Mouse (Mus musculus) heart, embryonic 15.5 days (tissue): ENCODE measurements around the gene Otub1. TPM values are rescaled to one million over a fixed set of nuclear protein-coding genes. Genes with fewer than 3 reads are reported as not detected.

Source experiments
- ATAC-seq: fragments of 200-750 bp; cut with Nextera tagmentation; replicated peaks from 2 replicates; pipeline ENCODE4 v1.8.0; 2017; ENCODE audit warnings: low read depth, moderate TSS enrichment; ENCODE audit not compliant: insufficient number of reproducible peaks, insufficient read depth, low FRiP score
- H3K27ac ChIP-seq: fragments of 300-500 bp; sonication (generic); 2 replicates; pipeline ENCODE4 v1.5.1; 2015; ENCODE audit warnings: mild to moderate bottlenecking, inconsistent platforms
- H3K27me3 ChIP-seq: fragments of 300-500 bp; sonication (generic); 2 replicates; pipeline ENCODE4 v1.6.1; 2015; ENCODE audit warnings: inconsistent platforms
- H3K36me3 ChIP-seq: fragments of 300-500 bp; sonication (generic); 2 replicates; pipeline ENCODE4 v1.6.1; 2015; ENCODE audit warnings: mild to moderate bottlenecking, inconsistent platforms
- H3K4me1 ChIP-seq: fragments of 300-500 bp; sonication (generic); replicated peaks from 2 replicates; pipeline ENCODE4 v1.6.1; 2015; ENCODE audit warnings: inconsistent platforms
- H3K4me2 ChIP-seq: fragments of 300-500 bp; sonication (generic); 2 replicates; pipeline ENCODE4 v1.6.1; 2015; ENCODE audit warnings: inconsistent platforms, mild to moderate bottlenecking, moderate library complexity
- H3K4me3 ChIP-seq: fragments of 300-500 bp; sonication (generic); 2 replicates; pipeline ENCODE4 v1.5.1; 2015; ENCODE audit warnings: mild to moderate bottlenecking, inconsistent platforms
- H3K9ac ChIP-seq: fragments of 300-500 bp; sonication (generic); 2 replicates; pipeline ENCODE4 v1.6.1; 2015; ENCODE audit warnings: mild to moderate bottlenecking, inconsistent platforms
- H3K9me3 ChIP-seq: fragments of 300-500 bp; sonication (generic); replicated peaks from 2 replicates; pipeline ENCODE4 v1.6.1; 2016; ENCODE audit warnings: inconsistent platforms
- WGBS: fragments of 180-500 bp; shearing (Covaris S2); methylation state at CpG from one replicate; pipeline ENCODE4 v1.1.7; 2015; ENCODE audit warnings: mixed read lengths; 5-methylcytosine and 5-hydroxymethylcytosine counted together
- polyA plus RNA-seq: library from polyadenylated mRNA; unstranded; fragments of >200 nt; fragmentation: Nextera tagmentation; extraction: Ambion mirVana; gene quantifications from 2 replicates; pipeline ENCODE4 v1.2.1, GENCODE M21; 2015

Otub1 gene
- polyA plus RNA-seq, 1 experiment from 2014 or later: 122 TPM

DNA sequence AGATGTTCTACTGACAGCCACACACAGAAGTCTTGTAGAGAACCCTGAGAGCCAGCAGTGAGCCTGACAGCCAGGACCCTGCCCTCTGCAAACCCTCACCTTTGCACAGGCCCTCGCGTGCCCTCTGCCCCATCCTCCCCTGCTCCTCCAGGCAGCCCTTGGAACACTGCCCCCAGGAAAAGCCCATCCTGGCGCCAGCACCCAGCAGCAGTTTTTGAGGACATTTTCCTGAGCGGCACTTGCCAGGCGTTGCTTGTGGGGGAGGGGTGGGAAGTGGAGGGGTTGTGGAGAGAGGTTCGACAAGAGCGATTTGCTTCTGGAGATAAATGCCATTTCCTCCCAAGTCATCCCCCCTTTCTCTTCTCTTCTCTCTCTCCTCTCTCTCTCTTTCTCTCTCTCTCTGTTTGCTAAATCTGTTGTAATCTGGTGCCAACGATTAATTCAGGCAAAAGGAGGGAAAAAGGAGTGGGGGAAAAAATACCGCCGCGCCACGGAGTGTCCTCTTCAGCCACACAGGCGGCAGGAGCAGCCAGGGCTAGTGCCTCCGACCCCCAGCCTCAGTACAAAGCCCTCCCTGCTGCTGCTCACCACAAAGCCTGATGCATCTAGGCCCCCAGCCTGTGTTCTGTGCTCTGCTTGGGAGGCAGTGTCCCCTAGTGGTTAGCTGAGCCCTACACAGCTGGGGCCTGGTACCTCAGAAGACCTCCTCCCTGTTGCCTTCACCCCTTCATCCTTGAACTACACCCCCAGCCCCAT, 45.8 kb downstream of the Otub1 start:
- H3K4me2 ChIP-seq: peak overlapping the region; percentile 23

DNA sequence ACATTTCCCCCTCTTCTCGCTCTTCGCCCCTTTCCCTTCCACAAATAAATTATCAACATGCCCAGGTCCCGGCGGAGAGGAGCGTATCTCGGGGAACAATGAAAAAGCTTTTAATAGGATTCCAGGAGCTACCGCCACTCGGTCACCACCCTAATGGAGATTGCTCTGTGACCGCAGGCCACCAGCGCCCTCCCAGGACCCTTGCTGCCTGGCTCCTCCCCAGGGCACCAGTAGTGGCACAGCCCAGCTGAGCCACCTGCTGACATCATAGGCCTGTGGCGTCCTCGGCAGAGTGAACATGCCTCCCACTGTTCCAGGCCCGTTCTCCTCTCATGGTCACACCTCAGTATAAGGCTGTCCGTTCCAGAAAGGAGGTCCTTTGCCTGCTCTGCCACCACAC, 48.4 kb downstream of the Otub1 start:
- H3K9me3 ChIP-seq: no peaks in the 10 kb centered on the region
- no peak overlapping the region for H3K27ac ChIP-seq
- H3K36me3 ChIP-seq: no peaks in the 10 kb centered on the region
- H3K27me3 ChIP-seq: peaks cover 14% of the 10 kb centered on the region
- no peak overlapping the region for H3K4me3 ChIP-seq
- WGBS: 28% methylated on average over 14 of the region's 14 CpGs
- no peak overlapping the region for H3K4me2 ChIP-seq
- ATAC-seq: no peak; the same call in 1 of the 2 replicates
- peak overlapping the region; percentile 35; the same call in 1 of the 2 replicates for H3K9ac ChIP-seq
- H3K4me1 ChIP-seq: peaks cover 38% of the 10 kb centered on the region

More for the DNA sequence above, 45.8 kb downstream of the Otub1 start:
- Histone ChIP-seq H3K27ac (no peak overlapping the region), H3K9ac (no peak overlapping the region), H3K4me1 (peaks cover 44% of the 10 kb centered on the region), H3K36me3 (no peaks in the 10 kb centered on the region), H3K4me3 (no peak overlapping the region), H3K27me3 (peaks cover 37% of the 10 kb centered on the region), H3K9me3 (no peaks in the 10 kb centered on the region)
- ATAC-seq: 0 out of 2 replicates have a peak, but pooled peaks have one; percentile 23
- WGBS: 9% methylated on average over 14 of the region's 14 CpGs

DNA sequence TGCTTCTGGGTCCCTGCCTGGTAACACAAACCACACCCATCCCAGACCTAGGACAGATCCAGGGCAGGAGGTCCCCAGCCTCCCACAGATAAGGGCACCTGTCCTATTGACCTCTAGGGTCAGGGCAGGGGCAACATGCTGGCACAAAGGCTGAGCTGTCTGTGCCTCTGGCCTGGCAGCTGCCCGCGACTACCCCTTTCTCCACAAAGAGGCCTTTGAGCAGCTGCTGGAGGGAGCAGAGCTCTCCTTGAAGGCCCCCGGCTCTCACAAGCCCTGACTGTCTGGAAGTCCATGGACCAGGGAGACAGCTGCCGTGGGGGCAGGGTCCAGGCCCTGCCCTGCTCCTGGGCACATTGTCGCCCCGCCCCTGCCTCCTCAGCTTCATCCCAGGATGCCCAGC, 50.9 kb downstream of the Otub1 start:
- ATAC-seq: no peak
- H3K27me3 ChIP-seq: peaks cover 9% of the 10 kb centered on the region; the same call in 1 of the 2 replicates
- no peak overlapping the region for H3K4me3 ChIP-seq
- no peak overlapping the region for H3K4me2 ChIP-seq
- peaks cover 42% of the 10 kb centered on the region for H3K4me1 ChIP-seq
- WGBS: 68% methylated on average over 6 of the region's 6 CpGs
- no peaks in the 10 kb centered on the region for H3K9me3 ChIP-seq
- H3K27ac ChIP-seq: no peak overlapping the region
- H3K9ac ChIP-seq: no peak overlapping the region
- H3K36me3 ChIP-seq: no peaks in the 10 kb centered on the region

DNA sequence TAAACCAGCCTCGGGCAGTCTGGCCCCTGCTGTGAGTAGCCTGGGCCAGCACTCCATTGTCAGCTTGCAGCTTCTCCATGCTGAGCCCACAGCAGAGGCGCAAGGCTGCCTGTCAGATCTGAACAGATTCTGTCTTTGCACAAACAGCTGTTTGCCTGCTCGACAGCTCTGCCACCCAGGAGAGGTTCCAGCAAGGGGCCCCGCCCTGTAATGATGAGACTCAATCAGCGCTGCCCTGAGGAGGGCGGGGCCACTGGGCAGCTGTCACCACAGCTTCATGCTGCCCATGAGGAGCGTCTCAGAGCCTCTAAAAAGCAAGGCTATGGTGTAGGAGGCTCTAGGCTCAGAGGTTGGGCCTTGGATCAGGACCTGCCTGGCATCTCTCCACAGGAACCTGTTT, 52.9 kb downstream of the Otub1 start:
- Histone ChIP-seq H3K27me3 (no peaks in the 10 kb centered on the region), H3K9me3 (no peaks in the 10 kb centered on the region), H3K4me2 (no peak overlapping the region), H3K36me3 (no peaks in the 10 kb centered on the region), H3K27ac (no peak overlapping the region), H3K4me1 (peaks cover 55% of the 10 kb centered on the region), H3K9ac (no peak overlapping the region), H3K4me3 (no peak overlapping the region)
- peak; percentile 45; the same call in 1 of the 2 replicates for ATAC-seq
- 28% methylated on average over 7 of the region's 7 CpGs for WGBS

DNA sequence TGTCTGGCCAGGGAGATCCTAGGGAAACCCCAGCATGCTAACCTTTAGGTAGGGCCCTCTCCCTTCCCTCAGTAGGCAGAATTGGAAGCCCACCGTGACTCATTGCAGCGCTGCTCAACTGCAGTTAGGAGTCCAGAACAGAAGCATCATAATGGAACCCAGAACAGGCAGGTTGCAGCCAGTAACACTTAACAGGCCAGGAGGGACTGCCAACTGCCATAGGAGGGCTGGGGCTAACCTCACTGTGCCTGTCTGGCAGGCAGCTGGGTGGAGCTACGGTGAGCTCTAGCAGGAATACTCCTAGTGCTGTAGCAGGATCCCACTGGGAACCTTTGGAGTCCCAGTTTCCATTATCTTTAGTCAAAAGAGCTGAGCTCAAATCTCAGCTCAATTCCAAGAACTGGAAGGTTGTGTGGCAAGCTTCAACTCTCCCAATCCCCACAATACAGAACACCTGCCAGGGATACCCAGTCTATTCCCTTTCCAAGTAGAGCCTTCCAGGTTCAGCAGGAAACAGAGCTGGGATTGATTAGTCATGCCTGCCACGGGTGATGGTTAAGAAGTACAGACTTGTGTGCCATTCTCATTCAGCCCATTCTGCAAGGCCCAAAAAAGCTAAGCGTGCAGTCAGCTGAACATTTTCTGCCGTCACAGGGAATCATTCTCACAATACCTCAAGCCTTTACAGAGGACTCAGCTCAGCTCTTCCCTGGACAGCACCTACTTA, 54.0 kb downstream of the Otub1 start:
- H3K9me3 ChIP-seq: no peaks in the 10 kb centered on the region
- H3K27me3 ChIP-seq: no peaks in the 10 kb centered on the region
- no peak overlapping the region for H3K9ac ChIP-seq
- no peak for ATAC-seq
- no peak overlapping the region for H3K4me2 ChIP-seq
- H3K4me3 ChIP-seq: no peak overlapping the region
- 87% methylated on average over 6 of the region's 6 CpGs for WGBS
- H3K4me1 ChIP-seq: peaks cover 47% of the 10 kb centered on the region
- no peaks in the 10 kb centered on the region for H3K36me3 ChIP-seq
- H3K27ac ChIP-seq: no peak overlapping the region

DNA sequence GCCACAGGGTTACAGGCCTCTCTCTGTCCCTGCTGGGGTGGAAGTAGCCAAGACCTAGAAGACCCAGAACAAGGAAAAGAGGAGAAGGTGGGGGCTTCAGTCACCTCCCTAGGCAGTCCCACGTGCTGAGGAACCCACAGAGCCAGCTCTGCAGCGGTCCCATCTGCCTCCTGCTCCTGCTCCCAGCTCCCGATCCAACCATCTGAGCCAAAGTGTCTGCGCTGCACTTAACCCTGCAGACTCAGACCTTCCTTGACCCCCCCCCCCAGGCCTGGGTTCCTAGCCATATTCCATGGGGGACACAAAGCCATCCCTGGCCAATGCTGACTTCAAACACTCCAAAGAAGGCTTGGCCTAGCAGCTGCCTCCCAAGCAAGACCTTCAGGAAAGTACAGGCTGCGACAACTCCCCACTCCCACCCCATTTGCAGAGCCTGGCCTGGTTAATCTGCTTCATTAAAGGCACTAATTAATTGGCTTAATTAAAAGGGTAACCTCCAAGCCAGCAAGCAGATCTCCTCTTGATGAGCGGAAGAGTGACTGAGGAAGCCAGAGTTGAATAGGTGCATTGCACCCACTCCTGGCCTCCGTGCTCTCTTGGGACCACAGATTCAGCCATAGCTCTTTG, 54.7 kb downstream of the Otub1 start:
- H3K36me3 ChIP-seq: no peaks in the 10 kb centered on the region
- no peak for ATAC-seq
- no peaks in the 10 kb centered on the region for H3K9me3 ChIP-seq
- no peak overlapping the region for H3K9ac ChIP-seq
- no peak overlapping the region for H3K4me3 ChIP-seq
- 78% methylated on average over 7 of the region's 7 CpGs for WGBS
- H3K4me2 ChIP-seq: no peak overlapping the region
- H3K27me3 ChIP-seq: 0 out of 2 replicates have a peak, but pooled peaks cover 1% of the 10 kb centered on the region
- H3K4me1 ChIP-seq: peaks cover 43% of the 10 kb centered on the region
- H3K27ac ChIP-seq: no peak overlapping the region

DNA sequence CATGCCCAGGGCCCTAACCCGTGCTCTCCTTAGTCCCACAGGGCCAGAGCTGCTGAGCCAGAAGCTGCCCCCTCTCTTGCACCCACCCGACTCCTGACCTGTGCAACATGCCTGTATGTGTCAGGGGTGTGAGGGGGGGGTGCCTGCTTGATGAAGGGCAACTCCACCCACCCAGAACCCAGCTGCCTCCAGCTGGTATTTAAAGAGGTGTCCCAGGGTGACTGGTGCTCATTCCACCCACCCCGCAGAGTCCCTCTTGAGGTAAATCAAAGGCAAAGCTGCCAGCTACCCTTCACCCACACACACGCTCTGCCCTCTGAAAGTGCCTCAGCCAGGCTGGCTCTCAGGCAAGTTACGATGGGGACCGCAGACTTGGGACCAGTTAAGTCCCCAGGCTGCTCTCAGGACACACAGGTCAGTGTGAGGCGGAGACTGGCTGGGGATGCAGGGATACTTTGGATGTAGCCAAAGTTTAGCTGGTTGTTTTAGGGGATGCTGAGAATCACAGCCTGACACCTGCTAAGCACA, 56.9 kb downstream of the Otub1 start:
- H3K27ac ChIP-seq: no peak overlapping the region
- 71% methylated on average over 7 of the region's 7 CpGs for WGBS
- H3K27me3 ChIP-seq: 0 out of 2 replicates have a peak, but pooled peaks cover 19% of the 10 kb centered on the region

DNA sequence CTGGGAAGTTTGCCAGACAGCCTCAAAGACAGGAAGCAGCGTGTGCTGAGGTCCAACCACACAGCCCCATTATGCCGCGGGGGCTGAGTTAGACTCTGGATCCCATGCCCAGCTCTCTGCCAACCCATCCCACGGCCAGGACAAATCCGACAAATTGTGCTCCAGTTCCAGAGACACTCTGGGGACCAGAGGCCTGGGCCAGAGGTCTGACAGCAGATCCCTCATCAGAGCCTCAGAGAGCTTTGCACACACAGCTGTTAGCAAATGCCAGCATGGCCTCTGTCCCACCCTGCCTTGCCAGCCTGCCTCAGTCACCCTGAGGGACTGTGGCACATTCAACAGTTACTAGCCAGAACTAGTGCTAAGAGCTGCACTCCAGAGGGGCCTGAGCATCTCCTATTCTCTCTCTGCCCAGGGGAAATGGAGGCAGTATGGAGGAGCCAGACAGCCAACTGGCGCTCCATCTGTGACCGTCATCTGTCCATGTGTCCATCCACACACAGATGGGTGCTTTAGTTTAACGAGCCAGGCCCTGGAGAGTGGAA, 57.5 kb downstream of the Otub1 start:
- no peak for ATAC-seq
- 52% methylated on average over 8 of the region's 8 CpGs for WGBS
- Histone ChIP-seq H3K4me2 (no peak overlapping the region), H3K36me3 (no peaks in the 10 kb centered on the region), H3K27me3 (0 out of 2 replicates have a peak, but pooled peaks cover 19% of the 10 kb centered on the region), H3K9me3 (no peaks in the 10 kb centered on the region), H3K9ac (no peak overlapping the region), H3K27ac (no peak overlapping the region), H3K4me3 (no peak overlapping the region), H3K4me1 (peaks cover 53% of the 10 kb centered on the region)

More for the DNA sequence above, 56.9 kb downstream of the Otub1 start:
- no peak overlapping the region for H3K4me2 ChIP-seq
- no peak for ATAC-seq
- no peak overlapping the region for H3K9ac ChIP-seq
- H3K9me3 ChIP-seq: no peaks in the 10 kb centered on the region
- H3K4me1 ChIP-seq: peaks cover 47% of the 10 kb centered on the region
- no peak overlapping the region for H3K4me3 ChIP-seq
- no peaks in the 10 kb centered on the region for H3K36me3 ChIP-seq

Other genes starting within 250 kb of the Otub1 start
- gene Ppp1r14b, start 231.3 kb downstream of the Otub1 start, polyA plus RNA-seq: 136 and 138 TPM in 2 replicates
- 16.4 and 25.3 TPM in 2 replicates for gene Plcb3, start 229.8 kb downstream of the Otub1 start, polyA plus RNA-seq
- 77.0 and 91.2 TPM in 2 replicates for gene Fkbp2, start 225.8 kb downstream of the Otub1 start, polyA plus RNA-seq
- 133 and 149 TPM in 2 replicates for gene Vegfb, start 218.7 kb downstream of the Otub1 start, polyA plus RNA-seq
- gene Dnajc4, start 213.7 kb downstream of the Otub1 start, polyA plus RNA-seq: 37.9 and 39.1 TPM in 2 replicates
- 29.9 TPM in 2 replicates for gene Nudt22, start 210.2 kb downstream of the Otub1 start, polyA plus RNA-seq
- 17.4 and 18.0 TPM in 2 replicates for gene Trpt1, start 210.2 kb downstream of the Otub1 start, polyA plus RNA-seq
- gene Fermt3, start 186.8 kb downstream of the Otub1 start, polyA plus RNA-seq: 6.5 and 18.3 TPM in 2 replicates
- gene Stip1, start 166.3 kb downstream of the Otub1 start, polyA plus RNA-seq: 168 and 203 TPM in 2 replicates
- gene Macrod1, start 149.5 kb downstream of the Otub1 start, polyA plus RNA-seq: 49.1 and 57.6 TPM in 2 replicates
- 1.3 and 2.5 TPM in 2 replicates for gene Flrt1, start 100.6 kb downstream of the Otub1 start, polyA plus RNA-seq
- gene Cox8a, start 11.3 kb upstream of the Otub1 start, polyA plus RNA-seq: 1,507 and 2,028 TPM in 2 replicates
- 48.2 and 56.2 TPM in 2 replicates for gene Naa40, start 34.9 kb upstream of the Otub1 start, polyA plus RNA-seq
- 13.1 and 16.9 TPM in 2 replicates for gene Rcor2, start 61.0 kb upstream of the Otub1 start, polyA plus RNA-seq
- gene Mark2, start 135.5 kb upstream of the Otub1 start, polyA plus RNA-seq: 26.4 and 38.1 TPM in 2 replicates
- 16.9 and 18.7 TPM in 2 replicates for gene Spindoc, start 176.7 kb upstream of the Otub1 start, polyA plus RNA-seq
- gene 2700081O15Rik, start 211.3 kb upstream of the Otub1 start, polyA plus RNA-seq: 3.3 and 4.7 TPM in 2 replicates